Mouse (Mus musculus): ENCODE results near the gene Gm49361. TPM values are rescaled to one million over a fixed set of nuclear protein-coding genes. Genes with fewer than 3 reads are reported as not detected.

The Gm49361 gene
- polyA plus RNA-seq, 1 experiment = not detected

DNA sequence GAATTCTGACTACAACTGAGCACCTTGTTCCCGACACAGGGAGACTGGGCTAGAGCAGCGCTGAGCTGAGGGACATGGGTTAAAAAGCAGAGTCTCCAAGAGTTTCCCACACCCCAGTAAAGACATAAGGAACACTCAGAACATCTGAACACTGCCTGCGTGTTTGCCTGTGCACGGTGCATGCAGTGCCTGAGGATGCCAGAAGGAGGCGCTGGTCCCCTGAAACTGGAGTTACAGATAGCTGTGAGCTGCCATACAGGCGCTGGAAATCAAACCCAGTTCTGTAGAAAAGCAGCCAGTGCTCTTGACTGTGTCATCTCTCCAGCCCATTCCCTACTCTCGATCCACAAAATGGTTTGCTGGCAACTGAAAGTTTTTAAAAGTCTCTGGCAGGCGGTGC, 19.7 kb downstream of the Gm49361 start:
- WGBS = 91% methylated on average over 8 of the region's 8 CpGs
- TF ChIP-seq POLR2A (IDR thresholded peaks at IDR 0.05; ENCODE audit: borderline replicate concordance, control insufficient read depth, low read depth, low read length) (no peak), CTCF (IDR thresholded peaks at IDR 0.05; ENCODE audit: control insufficient read depth, insufficient read depth, low read length) (peak; percentile 67)
- H3K4me3 ChIP-seq (replicated peaks; ENCODE audit: control insufficient read depth, low read depth, low read length) = no peak overlapping the region
- peaks cover 8% of the 10 kb centered on the region; the same call in 1 of the 2 replicates for H3K4me1 ChIP-seq (ENCODE audit: control insufficient read depth, insufficient read depth, low read length)
- H3K27ac ChIP-seq (ENCODE audit: control insufficient read depth, insufficient read depth, low read depth, low read length, poor library complexity) = no peak overlapping the region

DNA sequence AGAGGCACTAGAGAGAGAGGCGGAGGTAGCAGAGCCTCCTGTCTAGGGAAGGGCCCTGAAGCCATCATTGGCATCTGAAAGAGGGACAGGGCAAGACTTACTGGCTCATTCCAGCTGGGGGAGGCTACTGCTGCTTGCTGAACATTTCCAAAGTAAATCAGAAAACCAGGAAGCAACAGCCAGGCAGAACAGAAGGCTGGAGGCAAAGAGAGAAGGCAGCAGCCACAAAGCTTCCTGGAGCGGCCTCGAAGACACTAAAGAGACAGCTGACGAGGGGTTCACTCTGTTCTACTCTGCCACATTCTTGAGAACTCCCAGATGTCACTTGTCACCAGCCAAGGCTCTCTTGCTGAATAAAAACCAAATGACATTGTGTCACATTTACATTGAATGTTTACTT, 21.4 kb downstream of the Gm49361 start:
- H3K4me3 ChIP-seq (replicated peaks; ENCODE audit: control insufficient read depth, low read depth, low read length) = no peak overlapping the region
- 72% methylated on average over 4 of the region's 4 CpGs for WGBS
- no peak overlapping the region for H3K27ac ChIP-seq (ENCODE audit: control insufficient read depth, insufficient read depth, low read depth, low read length, poor library complexity)
- TF ChIP-seq CTCF (IDR thresholded peaks at IDR 0.05; ENCODE audit: control insufficient read depth, insufficient read depth, low read length) (no peak), POLR2A (IDR thresholded peaks at IDR 0.05; ENCODE audit: borderline replicate concordance, control insufficient read depth, low read depth, low read length) (no peak)
- peaks cover 2% of the 10 kb centered on the region; the same call in 1 of the 2 replicates for H3K4me1 ChIP-seq (ENCODE audit: control insufficient read depth, insufficient read depth, low read length)

DNA sequence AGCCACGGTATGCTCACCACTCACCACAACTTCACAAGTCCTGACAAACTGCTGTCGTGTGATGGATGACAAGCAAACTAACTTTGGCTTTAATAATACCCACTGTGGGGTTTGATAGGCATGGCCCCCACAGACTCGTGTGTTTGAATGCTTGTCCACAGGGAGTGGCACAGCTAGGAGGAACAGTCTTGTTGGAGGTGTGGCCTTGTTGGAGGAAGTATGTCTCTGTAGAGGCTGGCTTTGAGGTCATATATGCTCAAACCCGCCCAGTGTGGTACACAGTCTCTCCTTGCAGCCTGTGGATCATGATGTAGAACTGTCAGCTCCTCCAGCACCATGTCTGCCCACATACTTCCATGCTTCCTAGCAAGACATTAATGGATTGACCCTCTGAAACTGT, 27.7 kb downstream of the Gm49361 start:
- peaks cover 3% of the 10 kb centered on the region; the same call in 1 of the 2 replicates for H3K4me1 ChIP-seq (ENCODE audit: control insufficient read depth, insufficient read depth, low read length)
- no peak overlapping the region for H3K27ac ChIP-seq (ENCODE audit: control insufficient read depth, insufficient read depth, low read depth, low read length, poor library complexity)
- TF ChIP-seq CTCF (IDR thresholded peaks at IDR 0.05; ENCODE audit: control insufficient read depth, insufficient read depth, low read length) (no peak), POLR2A (IDR thresholded peaks at IDR 0.05; ENCODE audit: borderline replicate concordance, control insufficient read depth, low read depth, low read length) (no peak)
- 61% methylated on average over 4 of the region's 4 CpGs for WGBS
- H3K4me3 ChIP-seq (replicated peaks; ENCODE audit: control insufficient read depth, low read depth, low read length) = no peak overlapping the region

DNA sequence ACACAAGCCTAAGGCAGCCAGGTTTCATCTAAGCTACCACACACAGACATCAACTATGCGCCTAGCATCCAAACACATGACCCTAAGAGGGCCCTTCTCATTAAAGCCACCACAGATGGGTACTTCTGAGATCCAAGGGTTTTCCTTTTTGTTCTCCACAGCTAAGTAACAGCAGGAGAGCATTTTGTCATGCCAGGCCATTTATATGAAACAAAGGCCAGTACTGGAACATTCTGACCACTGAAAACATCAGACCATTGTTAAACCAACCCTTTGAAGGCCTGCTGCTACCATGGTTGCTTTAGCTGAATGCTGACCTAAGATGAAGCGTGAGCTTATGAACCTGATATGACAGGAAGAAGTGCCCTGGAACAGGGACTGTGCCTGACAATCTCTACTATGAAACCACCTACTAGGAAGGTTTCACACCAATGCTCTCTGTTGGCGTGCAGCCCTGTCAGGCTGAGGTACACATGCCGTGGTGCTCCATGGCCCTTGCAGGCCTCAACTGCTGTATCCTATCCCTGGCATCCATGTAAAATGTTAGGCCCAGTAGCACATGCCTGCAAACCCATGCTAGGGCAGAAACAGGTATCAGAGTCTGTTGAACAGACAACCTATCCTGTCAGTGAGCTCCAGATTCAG, 29.2 kb downstream of the Gm49361 start:
- 89% methylated on average over 4 of the region's 4 CpGs for WGBS
- no peak overlapping the region for H3K27ac ChIP-seq (ENCODE audit: control insufficient read depth, insufficient read depth, low read depth, low read length, poor library complexity)
- no peak for TF ChIP-seq POLR2A (IDR thresholded peaks at IDR 0.05; ENCODE audit: borderline replicate concordance, control insufficient read depth, low read depth, low read length)
- TF ChIP-seq CTCF (IDR thresholded peaks at IDR 0.05; ENCODE audit: control insufficient read depth, insufficient read depth, low read length) = no peak
- H3K4me3 ChIP-seq (replicated peaks; ENCODE audit: control insufficient read depth, low read depth, low read length) = no peak overlapping the region
- peaks cover 9% of the 10 kb centered on the region for H3K4me1 ChIP-seq (ENCODE audit: control insufficient read depth, insufficient read depth, low read length)

DNA sequence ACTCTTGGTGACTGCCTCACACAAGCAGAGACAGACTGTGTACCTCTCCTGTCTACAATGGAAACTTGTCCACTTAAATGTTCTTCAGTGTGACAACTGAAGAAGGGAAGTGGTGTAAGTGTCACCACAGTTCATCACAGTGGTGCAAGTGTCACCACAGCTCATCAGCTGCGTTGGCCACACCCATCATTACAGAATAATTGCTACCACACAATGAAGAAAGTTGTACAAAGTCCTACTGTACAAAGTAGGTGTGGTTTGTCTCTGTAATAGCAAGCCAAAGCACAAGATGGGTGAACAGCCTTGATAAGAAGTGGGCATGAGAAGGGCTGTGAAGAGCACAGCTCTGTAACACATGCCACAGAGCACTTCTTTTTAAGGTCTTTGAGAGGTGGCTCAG, 33.0 kb downstream of the Gm49361 start:
- WGBS = 16% methylated on average over 1 of the region's 1 CpGs
- TF ChIP-seq CTCF (IDR thresholded peaks at IDR 0.05; ENCODE audit: control insufficient read depth, insufficient read depth, low read length) (no peak), POLR2A (IDR thresholded peaks at IDR 0.05; ENCODE audit: borderline replicate concordance, control insufficient read depth, low read depth, low read length) (no peak)
- H3K27ac ChIP-seq (ENCODE audit: control insufficient read depth, insufficient read depth, low read depth, low read length, poor library complexity) = peak overlapping the region; percentile 81
- H3K4me3 ChIP-seq (replicated peaks; ENCODE audit: control insufficient read depth, low read depth, low read length) = no peak overlapping the region
- peaks cover 15% of the 10 kb centered on the region for H3K4me1 ChIP-seq (ENCODE audit: control insufficient read depth, insufficient read depth, low read length)

DNA sequence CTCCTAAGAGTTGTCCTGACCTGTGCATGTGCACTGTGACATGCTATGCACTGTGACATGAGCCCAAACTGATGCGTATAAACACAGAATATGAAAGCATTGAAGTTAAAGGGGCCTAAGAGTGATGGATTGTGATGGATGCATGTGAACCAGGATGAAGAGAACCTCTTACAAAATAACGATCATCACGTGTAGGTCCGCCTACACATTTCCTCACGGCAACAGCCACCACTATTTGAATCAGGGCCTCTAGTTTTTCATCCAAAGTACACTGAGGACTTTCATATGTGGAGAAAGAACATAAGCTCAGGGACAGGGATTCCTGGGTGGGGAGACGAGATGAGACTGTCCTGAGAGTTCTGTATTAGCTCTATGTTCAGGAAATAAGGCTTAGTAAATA, 34.8 kb downstream of the Gm49361 start:
- 62% methylated on average over 6 of the region's 6 CpGs for WGBS
- no peak overlapping the region for H3K27ac ChIP-seq (ENCODE audit: control insufficient read depth, insufficient read depth, low read depth, low read length, poor library complexity)
- no peak overlapping the region for H3K4me3 ChIP-seq (replicated peaks; ENCODE audit: control insufficient read depth, low read depth, low read length)
- TF ChIP-seq CTCF (IDR thresholded peaks at IDR 0.05; ENCODE audit: control insufficient read depth, insufficient read depth, low read length) (no peak), POLR2A (IDR thresholded peaks at IDR 0.05; ENCODE audit: borderline replicate concordance, control insufficient read depth, low read depth, low read length) (no peak)
- H3K4me1 ChIP-seq (ENCODE audit: control insufficient read depth, insufficient read depth, low read length) = peaks cover 15% of the 10 kb centered on the region

DNA sequence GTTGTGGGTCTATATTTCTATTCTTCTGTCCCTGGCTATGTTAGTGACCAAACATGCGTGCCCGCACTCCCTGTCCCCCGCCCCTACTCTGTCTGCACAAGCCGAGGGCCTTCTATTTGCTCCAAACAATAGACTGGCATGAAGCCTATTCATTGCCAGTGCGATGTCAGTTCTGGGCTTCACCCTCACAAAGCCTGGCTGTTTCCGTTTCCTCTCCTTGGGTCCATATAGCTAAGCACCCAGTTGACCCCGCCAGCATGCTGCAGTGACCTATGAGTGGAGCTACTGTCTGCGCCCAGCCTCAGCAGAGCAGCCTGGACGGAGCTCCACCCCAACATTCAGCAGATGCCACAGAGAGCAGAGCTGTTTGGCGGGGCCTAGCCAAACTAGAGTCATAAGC, 36.7 kb downstream of the Gm49361 start:
- no peak for TF ChIP-seq POLR2A (IDR thresholded peaks at IDR 0.05; ENCODE audit: borderline replicate concordance, control insufficient read depth, low read depth, low read length)
- TF ChIP-seq CTCF (IDR thresholded peaks at IDR 0.05; ENCODE audit: control insufficient read depth, insufficient read depth, low read length) = no peak
- H3K4me1 ChIP-seq (ENCODE audit: control insufficient read depth, insufficient read depth, low read length) = peaks cover 15% of the 10 kb centered on the region
- WGBS = 86% methylated on average over 10 of the region's 10 CpGs

DNA sequence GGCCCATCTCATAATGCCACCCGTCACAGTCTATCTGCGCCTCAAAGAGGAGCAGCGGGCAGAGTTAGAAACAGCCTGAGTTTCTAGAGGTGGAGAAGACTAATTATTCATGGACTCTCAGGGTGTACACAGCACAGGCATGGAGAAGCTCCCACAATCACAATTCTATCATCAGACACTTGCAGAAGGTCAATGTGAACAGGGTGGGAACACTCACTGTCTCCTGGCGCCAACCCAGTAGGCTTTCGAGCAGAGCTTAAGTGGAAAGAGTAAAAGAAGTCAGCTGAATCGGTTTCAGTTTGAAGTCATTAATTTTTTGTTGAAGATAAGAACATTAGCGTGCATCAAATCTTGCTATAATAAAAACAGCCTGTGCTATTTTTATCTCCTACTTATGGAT, 37.3 kb downstream of the Gm49361 start:
- WGBS = 75% methylated on average over 7 of the region's 7 CpGs
- Histone ChIP-seq H3K4me1 (ENCODE audit: control insufficient read depth, insufficient read depth, low read length) (peaks cover 14% of the 10 kb centered on the region), H3K27ac (ENCODE audit: control insufficient read depth, insufficient read depth, low read depth, low read length, poor library complexity) (no peak overlapping the region), H3K4me3 (replicated peaks; ENCODE audit: control insufficient read depth, low read depth, low read length) (no peak overlapping the region)
- TF ChIP-seq POLR2A (IDR thresholded peaks at IDR 0.05; ENCODE audit: borderline replicate concordance, control insufficient read depth, low read depth, low read length) = no peak
- no peak for TF ChIP-seq CTCF (IDR thresholded peaks at IDR 0.05; ENCODE audit: control insufficient read depth, insufficient read depth, low read length)

More for the DNA sequence above, 36.7 kb downstream of the Gm49361 start:
- no peak overlapping the region for H3K27ac ChIP-seq (ENCODE audit: control insufficient read depth, insufficient read depth, low read depth, low read length, poor library complexity)
- H3K4me3 ChIP-seq (replicated peaks; ENCODE audit: control insufficient read depth, low read depth, low read length) = no peak overlapping the region
